Comparison of ENCODE assay signal across 19 mouse cellular contexts in the genomic region with DNA sequence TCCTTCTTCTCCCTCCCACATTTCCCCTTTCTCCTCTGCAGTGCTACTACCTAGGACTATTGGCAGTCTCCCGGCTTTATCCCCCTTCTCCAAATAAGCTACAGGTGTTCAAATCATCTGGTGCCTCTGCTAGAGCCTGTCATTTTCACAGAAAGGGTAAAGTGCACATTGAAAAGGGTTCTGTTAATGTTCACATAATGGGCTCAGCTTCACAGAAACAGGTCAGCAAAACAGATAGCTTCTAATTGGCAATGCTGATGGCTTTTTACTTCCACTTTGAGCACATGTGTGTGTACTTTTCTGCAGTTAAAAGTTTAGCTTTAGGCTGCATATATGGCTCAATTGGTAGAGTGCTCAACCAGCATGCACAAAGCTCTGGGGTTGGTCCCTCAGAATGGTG.
"Had no signal": no experiment of that assay in that cellular context is flagged by ENCODE, and none has a peak within 500 bp of the region (broad histone marks: within the 10 kb centered on the region; RNA-seq: fewer than 3 reads in every experiment).

No protein-coding gene starts in this region.

- H3K27ac ChIP-seq: midbrain, embryonic 10.5 days; midbrain, embryonic 12.5 days; neural tube, embryonic 13.5 days; neural tube, embryonic 15.5 days had no signal

- H3K9ac ChIP-seq: lung, embryonic 14.5 days; midbrain, embryonic 12.5 days; neural tube, embryonic 13.5 days; neural tube, embryonic 15.5 days had no signal

- H3K36me3 ChIP-seq: midbrain, embryonic 10.5 days; midbrain, embryonic 12.5 days; neural tube, embryonic 13.5 days; neural tube, embryonic 15.5 days had no signal

- ATAC-seq: midbrain, embryonic 16.5 days had no signal

- H3K4me1 ChIP-seq: midbrain, embryonic 12.5 days; neural tube, embryonic 13.5 days; neural tube, embryonic 15.5 days had no signal

- H3K9me3 ChIP-seq: midbrain, embryonic 10.5 days; midbrain, embryonic 12.5 days; neural tube, embryonic 13.5 days; neural tube, embryonic 15.5 days had no signal

- H3K4me2 ChIP-seq: lung, embryonic 14.5 days; midbrain, embryonic 12.5 days; neural tube, embryonic 13.5 days; neural tube, embryonic 15.5 days had no signal

- DNase-seq: lung, adult 18-20 months; lung, embryonic 14.5 days; lung, postnatal 10 days; lung, postnatal 4 days; midbrain, embryonic 14.5 days; retina, postnatal 1 day; right cerebral cortex, adult 18-20 months; right cerebral cortex, postnatal 25 days; right cerebral cortex, postnatal 4 days; spleen, adult 18-20 months; thymus, adult 18-20 months; thymus, postnatal 14 days; thymus, postnatal 36 days had no signal

- H3K4me3 ChIP-seq: midbrain, embryonic 10.5 days; midbrain, embryonic 12.5 days; myocyte; neural tube, embryonic 13.5 days; neural tube, embryonic 15.5 days had no signal
